Mouse (Mus musculus): ENCODE results near the gene 4931428L18Rik.

Gene 4931428L18Rik

GRCm38 (mm10) chr1:30948950-30949639 lies 273.4 kb downstream of the 4931428L18Rik start:
- peak; percentile 78 to 94 for DNase-seq (ENCODE audit: inconsistent age in 2 of 2, low spot score in 1 of 2)

GRCm38 (mm10) chr1:30948361-30948949 lies 274.0 kb downstream of the 4931428L18Rik start:
- peak; percentile 22 to 72 for DNase-seq (ENCODE audit: inconsistent age in 2 of 2, low spot score in 1 of 2)
